Mouse (Mus musculus): ENCODE measurements at regions not wholly inside any gene's neighbourhood (a gene's known extent, or its start where the extent isn't known, plus 50 kb on each side); places are given as distances from the start of the nearest gene placed in this dataset.

DNA sequence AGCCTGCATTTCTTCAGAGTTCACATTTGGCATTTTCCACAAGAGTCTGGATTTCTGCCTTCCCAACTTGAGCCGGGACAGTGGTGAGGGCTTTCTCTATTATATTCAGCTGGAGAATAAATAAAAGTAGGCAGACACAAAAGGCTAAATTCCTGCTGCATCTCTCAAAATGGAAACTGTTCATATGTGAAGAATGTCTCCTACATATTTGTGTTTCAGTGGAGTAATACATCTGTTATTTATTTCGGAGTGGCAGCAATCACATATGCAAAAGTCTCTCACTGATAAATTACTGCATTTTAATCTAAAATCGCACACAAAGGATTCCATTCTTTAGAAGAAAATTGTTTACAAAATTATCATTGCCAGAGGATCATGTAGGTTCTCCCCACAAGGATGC, 230.9 kb upstream of the Tank start:
- no peak for DNase-seq

- peak; percentile 17 to 37 for DNase-seq
Observed at GRCm38 (mm10) chr2:61346012-61346760, 232.2 kb upstream of the Tank start.

DNA sequence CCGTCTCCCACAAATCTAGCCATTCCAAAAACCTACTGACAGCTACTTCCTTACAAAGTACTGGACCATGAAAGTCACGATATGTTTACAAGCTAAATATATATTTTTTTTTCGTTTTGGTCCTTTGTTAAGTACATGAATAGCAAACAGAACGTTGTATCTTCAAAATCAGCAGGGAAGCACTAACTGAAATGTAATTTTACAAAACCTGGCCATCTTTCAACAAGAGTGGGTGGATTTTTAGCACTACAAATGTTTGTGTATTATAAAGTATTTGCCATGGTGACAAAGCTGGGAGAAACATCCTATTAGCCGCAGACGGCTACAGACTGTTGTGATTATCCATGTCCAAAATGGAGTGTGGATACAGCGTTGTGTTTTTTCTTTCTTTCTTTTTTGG, 233.1 kb upstream of the Tank start:
- DNase-seq, result no peak

DNA sequence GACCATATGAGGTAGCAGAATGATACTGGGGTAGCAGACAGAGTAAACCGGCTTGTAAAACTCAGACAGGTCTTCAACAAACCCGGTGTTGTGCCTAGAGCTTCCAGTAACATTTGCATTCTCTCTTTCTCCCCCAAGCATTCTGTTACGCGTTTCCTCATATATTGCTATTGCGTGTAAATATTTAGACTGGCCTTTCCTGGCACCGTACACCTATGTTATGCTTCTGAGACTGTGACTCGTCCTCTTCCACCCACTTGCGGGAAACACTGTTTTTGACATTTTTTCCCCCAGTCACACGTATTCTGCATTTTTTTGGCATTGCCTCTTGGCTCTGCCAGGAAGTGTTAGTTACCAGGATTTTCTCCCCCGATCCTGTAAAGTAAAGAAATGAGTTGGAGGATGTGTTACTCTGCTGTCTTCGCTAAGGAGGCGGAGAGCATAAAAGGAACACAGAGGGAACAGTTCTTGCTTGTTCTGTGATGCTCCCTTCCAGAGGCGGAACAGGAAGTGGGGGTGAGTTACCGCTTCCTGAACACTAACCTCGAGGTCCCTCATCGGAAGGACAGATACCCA, 233.7 kb upstream of the Tank start:
- peak; percentile 31 to 58 for DNase-seq

GRCm38 (mm10) chr2:61341254-61341653, 237.1 kb upstream of the Tank start:
- no peak for DNase-seq

- no peak for DNase-seq
Observed at GRCm38 (mm10) chr2:61319226-61319625, 259.2 kb upstream of the Tank start.

- DNase-seq, result no peak
Observed at GRCm38 (mm10) chr2:61310405-61310804, 268.0 kb upstream of the Tank start.

GRCm38 (mm10) chr2:61309219-61309618, 269.2 kb upstream of the Tank start:
- no peak for DNase-seq

- DNase-seq, result no peak
Observed at GRCm38 (mm10) chr2:61297135-61297534, 281.2 kb upstream of the Tank start.

DNA sequence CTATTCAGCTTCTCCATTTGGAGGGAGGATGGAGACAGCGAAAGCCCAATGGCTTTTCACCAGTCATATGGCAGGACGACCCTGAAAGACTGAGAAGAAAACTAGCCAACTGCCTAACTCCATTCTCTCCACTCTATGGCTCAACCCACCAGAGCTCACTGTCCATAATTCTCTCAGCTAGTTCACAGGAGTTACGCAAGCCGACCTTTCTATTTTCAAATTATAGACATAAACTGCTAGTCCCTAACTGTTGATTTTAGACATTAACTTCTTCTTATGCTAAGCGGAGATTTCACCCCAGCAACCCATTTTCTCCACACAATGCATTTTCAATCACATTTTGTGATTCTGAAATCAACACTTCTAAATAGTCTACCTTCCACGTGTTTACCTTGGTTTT, 281.8 kb upstream of the Tank start:
- no peak for DNase-seq

DNA sequence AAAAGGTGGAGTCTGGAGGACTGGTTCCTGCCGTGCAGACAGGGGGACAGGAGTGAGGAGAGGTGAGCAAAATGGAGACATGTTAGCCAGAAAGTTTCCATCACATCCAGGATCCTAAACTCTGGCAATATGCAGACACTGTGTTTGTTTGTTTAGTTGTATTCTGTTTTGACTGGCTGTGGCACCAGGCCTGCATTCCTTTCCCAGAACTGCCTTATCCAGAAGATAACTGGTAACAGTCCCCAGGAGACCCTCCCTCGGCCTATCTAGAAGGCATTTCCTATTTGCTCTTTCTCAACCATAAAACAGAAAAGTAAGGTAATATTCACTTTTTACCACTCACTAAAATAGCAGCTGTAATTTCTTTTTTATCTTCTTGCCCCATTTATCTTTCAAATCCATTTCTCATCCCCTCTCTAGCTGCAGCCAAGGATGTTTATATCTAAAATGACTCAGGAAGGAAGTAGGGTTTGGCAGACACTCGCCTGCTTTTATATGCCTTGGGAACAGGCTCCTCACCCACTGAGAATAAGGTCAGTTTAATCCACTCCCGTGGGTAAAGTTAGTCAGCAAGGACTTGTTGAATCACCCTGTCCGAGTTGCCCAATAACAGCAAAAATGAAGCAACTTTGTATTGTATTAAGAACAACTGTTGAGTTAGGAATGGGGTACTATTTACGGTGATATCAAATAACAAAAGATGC, 283.0 kb upstream of the Tank start:
- peak in 1 of 2 experiments; percentile 12 for DNase-seq

- no peak for DNase-seq
Observed at GRCm38 (mm10) chr2:61288246-61288645, 290.1 kb upstream of the Tank start.

- no peak for DNase-seq
Observed at GRCm38 (mm10) chr2:61284706-61285105, 293.7 kb upstream of the Tank start.

- DNase-seq, result peak in 1 of 2 experiments; percentile 27
Observed at GRCm38 (mm10) chr2:61283829-61284601, 294.4 kb upstream of the Tank start.

DNA sequence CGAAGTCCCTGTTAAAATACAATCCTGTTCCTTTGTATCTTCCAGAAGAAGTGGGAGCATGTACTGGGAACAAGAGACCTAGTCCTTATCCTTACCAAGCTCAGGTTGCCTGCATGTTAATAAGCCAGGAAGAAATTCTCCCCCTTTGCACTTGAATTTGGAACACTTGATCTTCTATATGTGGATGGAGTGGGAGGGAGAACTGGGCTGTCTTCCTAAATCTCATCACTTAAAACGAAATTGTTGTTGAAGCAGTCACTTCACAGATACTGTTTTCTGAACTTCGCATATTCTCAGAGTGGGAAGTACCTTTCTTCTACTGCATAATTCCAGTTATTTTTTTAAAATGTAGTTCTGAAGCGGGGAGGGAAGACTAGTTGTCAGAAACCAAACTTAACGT, 305.7 kb upstream of the Tank start:
- no peak for DNase-seq

- no peak for DNase-seq
Observed at GRCm38 (mm10) chr2:61267706-61268105, 304.7 kb upstream of the Rbms1 start.

GRCm38 (mm10) chr2:61250068-61250800, 287.2 kb upstream of the Rbms1 start:
- DNase-seq, result no peak

- DNase-seq, result no peak
Observed at GRCm38 (mm10) chr2:61247956-61248355, 285.0 kb upstream of the Rbms1 start.

DNA sequence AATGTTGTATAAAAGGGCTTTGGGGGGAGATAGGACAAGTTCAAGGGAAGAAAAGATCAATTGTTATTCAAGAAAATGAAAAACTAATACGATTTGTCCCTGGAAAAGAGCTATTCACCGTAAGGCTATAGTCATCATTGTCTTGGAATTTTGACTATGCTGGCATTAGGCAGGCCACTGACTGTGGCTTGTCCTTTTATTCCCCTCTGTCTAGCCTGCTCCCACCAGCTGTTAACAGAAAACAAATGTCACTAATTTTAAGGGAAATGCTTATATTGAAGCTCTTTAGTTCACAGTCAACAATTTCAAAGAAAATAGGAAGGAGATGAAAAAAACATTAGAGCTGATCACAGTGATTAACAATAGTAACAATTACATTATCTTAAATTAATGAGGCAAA, 284.3 kb upstream of the Rbms1 start:
- DNase-seq, result no peak

DNA sequence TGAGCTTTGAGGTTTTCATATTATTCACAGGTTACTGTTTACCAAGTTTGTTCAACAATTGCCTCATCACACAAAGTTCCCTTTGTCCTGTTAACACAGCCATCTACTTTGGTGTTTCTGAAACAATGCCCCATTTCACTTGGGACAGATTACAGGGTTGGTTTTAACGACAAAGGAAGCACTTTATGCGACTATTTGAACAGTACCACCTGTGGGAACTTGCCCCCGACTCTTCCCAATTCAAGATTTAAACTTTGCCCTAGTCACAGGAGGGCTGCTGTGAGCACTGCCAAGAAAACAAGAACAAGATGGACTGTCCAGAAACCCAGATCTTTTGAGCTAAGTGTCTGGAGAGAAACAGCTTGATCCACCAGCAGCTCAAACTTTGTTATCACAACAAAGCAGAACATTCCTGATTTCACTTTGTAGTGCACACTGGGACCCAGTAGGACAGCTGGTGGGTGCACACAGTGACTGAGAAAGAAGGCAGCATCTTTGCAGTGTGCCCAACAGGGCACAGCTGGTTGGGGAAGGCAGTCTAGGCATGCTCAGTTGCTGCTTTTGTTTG, 283.8 kb upstream of the Rbms1 start:
- DNase-seq, result no peak

GRCm38 (mm10) chr2:61245526-61245925, 282.5 kb upstream of the Rbms1 start:
- DNase-seq, result no peak

DNA sequence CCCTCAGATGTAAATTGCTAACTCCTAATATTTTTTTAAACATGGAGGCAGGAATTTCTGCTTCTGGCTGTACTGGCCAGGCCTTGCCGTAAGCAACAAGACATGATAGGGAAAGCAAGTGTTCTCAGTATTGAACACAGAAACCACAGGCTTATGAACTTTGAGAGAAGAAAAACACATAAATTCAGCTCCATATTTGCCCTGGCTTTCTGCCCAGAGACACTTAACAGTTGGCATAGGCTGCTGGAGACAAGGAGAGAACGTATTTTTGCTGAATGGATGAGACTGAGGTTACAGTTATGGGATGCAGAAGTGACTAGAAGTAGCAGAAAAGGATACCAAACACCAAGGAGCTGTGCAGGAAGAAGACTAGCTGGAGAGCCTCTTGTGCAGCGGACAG, 258.7 kb upstream of the Rbms1 start:
- DNase-seq, result peak; percentile 6 to 11
